Mouse (Mus musculus) urinary bladder, postnatal 25 days (tissue): Measurements from ENCODE around the gene Zscan26.
"Not testable (repeated sequence)": the region's sequence is repeated elsewhere in the genome, so short reads cannot be mapped to it uniquely, and the experiment has no call there.

Source experiments
- DNase-seq: peaks from one replicate; pipeline ENCODE4 v3.0.0; 2022; ENCODE audit warnings: low spot score

Zscan26 gene

DNA sequence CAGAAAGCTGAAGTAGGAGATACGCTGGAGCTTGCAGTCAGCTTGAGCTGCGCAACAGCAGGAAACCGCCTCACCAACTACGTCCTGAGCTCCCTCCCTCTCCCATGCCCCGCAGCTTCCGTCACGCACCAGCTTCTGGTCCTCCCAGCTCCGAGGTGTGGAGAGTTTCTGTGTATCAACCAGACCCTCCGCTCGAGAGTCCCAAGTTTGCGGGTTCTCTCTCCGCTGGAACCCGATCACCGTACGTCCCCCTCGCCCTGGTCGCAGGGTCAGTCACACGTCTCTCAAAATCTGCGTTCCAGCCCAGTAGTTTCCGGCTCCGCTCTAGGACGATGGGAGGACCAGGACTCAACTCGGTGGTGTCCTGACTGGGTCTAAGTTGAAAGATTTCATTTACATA lies at the start of gene Zscan26:
TSS of gene Zscan26 (minus strand) at position 282 of the 400 bp plus-strand sequence.
- DNase-seq = peak; percentile 78

DNA sequence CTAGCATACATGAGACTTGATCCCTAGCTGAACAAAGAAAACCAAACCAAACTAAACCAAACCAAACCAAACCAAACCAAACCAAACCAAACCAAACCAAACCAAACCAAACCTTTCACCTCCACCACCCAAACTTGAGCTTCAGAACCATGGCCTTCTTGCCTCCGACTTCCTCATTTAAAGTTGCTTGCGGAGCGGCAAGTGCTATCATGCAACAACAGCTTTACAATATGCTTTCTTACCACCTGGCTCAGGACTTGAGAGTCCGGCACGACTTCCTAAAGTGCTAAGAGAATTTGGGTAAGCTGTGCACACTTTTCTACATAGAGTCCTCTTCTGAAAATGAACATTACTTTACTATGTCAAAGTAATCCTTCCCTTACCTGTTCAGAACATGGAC lies 48.8 kb upstream of the Zscan26 start:
- no peak for DNase-seq

DNA sequence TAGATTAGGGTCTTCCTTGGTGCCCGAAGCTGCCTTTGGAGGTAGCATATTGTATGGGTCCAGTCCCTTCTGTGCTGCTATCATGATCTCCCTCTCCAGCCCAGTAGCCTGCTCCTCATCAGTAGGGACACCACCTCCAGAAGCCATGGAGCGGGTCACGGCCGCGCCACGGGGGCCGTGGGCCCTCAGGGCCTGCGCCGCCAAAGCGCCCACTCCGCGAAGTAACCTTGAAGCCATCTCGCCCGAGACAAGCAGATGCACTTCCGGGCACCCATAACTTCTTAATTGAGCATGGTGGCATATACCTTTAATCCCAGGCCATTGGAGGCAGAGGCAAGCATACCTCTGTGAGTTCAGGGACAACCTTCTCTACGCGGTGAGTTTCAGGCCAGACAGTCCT lies 47.7 kb upstream of the Zscan26 start, which contains the start of gene Gm11273:
TSS of gene Gm11273 (minus strand) at position 237 of the 400 bp plus-strand sequence.
- not testable (repeated sequence) for DNase-seq

DNA sequence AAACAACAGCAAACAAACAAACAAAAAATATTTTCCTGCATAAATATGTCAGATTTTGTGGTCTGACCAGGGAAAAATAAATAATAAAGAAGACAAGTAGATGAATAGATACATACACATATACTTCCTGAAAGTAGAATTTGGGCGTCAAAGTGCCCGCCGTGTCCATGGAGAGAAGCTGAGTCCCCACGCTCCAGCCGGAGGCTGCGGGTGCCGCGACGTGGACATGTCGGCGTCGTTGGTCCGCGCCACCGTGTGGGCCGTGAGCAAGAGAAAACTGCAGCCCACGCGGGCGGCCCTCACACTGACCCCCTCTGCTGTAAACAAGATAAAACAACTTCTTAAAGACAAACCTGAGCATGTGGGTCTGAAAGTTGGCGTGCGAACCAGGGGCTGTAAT lies 41.5 kb upstream of the Zscan26 start, which contains the start of gene AK157302:
TSS of gene AK157302 (plus strand) at position 144 of the 400 bp plus-strand sequence.
- no peak for DNase-seq

DNA sequence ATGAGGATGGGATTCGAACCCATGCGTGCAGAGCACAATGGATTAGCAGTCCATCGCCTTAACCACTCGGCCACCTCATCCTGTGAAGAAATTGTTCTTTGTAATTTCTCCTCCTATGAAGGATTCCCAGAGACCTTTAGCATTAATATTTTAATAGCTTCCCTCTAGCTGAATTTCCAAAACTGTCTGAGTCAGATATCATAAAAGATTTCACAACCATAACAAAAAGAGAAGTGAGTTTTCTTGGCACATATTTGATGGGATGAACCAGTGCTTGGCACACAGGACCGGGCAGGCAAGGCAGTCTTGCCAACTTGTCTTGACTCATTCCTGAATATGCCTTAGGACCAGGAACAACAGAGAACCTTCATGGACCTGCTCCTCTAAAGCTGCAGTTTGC lies 39.3 kb upstream of the Zscan26 start:
- no peak for DNase-seq

DNA sequence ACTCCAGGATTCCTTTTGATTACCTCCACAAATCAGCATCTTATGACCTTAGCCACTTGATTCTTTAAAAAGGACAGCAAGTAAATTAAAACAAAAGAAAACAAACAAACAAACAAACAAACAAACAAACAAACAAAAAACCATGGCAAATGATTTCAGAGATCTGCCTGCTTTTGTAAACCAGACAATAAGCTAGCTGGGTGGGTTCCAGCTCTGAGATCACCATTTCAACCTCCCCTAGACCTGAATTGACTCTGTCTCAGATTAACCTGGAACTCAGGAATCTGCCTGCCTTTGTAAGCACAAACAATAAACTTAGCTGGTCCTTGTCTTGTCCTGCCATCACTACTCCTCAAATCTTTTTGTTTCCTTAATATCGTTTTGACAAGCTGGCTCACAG lies 33.4 kb upstream of the Zscan26 start:
- DNase-seq = no peak

DNA sequence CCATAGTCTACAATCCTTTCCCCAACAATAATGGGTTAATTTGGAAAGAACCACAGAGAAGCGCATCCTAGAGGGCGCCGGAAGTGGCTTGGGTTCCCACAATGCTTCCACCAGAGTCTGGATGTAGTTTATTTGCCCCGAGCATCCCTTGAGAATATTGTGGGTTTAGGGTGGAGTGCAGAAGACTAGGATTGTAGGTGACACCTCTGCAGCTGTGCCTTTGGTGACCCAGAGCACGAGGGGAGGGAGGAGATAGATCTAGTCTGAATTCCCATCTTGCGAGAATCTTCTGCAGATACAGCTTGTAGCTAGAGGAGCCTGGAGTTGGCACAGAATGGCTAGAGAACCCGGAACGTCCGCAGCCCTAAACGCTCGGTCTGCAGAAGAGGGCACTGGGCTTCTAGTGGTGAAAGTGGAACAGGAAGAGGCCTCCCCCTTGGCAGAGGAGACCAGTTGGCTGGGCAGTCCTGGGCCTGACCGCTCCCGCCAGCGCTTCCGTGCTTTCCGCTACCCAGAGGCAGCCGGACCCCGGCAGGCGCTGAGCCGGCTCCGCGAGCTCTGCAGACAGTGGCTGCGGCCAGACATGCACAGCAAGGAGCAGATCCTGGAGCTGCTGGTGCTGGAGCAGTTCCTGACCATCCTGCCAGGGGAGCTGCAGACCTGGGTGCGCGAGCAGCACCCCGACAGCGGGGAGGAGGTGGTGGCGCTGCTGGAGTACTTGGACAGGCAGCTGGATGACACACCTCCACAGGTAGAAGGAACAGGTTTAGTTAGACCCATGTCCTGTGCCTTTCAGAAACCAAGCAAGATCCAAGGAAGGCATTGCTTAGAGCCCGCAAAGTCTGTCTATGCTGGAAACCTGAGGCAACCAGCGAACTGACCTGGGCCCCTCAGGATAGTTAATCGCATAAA lies 25.5 kb upstream of the Zscan26 start, which contains the start of the genes Zkscan4 and Gm10065:
TSS of gene Zkscan4 (plus strand) at position 149 of the 912 bp plus-strand sequence.
TSS of gene Gm10065 (minus strand) at position 683 of the 912 bp plus-strand sequence.
- DNase-seq = peak; percentile 55

DNA sequence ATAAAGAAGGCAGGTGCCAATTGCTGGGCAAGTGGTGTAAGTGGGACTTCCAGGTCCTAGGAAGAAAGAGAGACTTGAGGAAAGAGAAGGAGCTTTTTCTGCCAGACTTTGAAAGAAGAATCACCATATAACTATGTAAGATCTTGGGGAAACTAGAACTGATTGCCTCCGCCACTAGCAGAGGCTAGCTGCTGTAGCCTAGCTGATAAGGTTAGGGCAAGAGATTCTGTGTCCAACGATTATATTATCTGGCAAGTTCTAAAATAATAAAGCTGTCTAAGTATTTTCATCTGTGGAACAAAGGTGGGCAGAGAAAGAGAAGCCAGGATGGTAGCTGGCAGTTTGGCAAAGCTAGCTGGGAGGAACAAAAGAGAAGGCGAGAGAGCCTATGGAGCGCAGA lies 18.9 kb upstream of the Zscan26 start:
- no peak for DNase-seq

DNA sequence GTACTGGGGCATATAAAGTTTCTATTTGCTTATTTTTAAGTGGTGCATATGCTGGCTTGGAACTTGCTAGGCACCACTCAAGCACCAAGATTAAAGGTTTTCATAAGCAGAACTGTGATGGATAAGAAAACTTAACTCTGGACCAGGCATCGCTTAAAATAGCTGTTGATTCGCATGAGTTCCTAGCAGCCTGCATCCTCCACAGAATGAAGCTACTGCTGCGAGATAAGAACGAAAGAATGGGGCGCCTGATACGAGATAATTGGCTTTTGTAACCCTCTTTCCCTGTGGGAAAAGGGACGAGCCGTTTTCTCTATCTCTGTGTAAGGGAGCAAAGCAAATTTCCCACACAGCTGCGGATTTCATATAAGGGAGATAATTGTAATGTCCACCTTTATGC lies 15.6 kb upstream of the Zscan26 start:
- DNase-seq = no peak

DNA sequence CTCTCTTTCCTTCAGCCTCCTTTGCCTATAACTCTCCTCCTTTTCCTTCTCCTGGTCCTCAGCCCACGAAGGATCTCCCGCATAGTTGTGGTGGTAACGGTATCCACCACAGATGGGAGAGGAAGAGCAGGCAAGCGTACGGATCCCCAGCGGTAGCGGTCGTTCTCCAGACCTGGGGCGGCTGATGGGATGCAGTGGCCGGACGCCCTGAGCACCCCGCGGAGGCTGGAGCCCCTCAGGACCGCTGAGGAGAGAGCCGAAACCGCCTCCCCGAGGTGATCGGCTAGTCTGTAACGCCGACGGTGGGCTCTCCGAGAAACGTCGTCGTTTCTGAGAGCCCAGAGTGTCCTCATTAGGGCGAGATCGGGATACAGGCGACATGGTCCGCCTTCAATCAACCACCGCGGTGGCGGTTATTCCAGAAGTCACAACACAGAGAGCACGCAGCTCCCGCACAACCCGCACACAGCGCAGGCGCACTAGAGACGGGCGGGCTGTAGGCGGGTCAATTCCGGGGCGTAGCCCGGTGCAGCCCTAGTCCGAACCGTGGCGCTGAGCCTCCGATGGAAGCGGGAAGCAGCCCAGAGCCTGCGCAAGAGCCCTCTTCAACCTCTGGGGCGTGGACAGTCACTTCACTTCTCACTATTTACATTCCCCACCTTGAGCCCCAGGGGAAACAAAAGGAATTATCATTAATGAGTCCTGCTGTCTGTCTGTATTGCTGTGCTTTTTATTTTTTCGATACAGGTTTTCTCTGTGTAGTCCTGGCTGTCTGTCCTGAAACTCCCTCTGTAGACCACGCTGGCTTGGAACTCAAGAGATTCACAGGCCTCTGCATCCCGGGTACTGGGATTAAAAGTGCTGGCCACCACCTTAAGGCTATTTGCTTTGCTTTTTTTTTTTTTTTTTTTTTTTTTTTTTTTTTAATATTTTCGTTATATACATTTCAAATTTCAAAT lies 14.8 kb upstream of the Zscan26 start, which contains the start of gene Nkapl:
TSS of gene Nkapl (minus strand) at position 449 of the 959 bp plus-strand sequence.
- DNase-seq = peak; percentile 78

DNA sequence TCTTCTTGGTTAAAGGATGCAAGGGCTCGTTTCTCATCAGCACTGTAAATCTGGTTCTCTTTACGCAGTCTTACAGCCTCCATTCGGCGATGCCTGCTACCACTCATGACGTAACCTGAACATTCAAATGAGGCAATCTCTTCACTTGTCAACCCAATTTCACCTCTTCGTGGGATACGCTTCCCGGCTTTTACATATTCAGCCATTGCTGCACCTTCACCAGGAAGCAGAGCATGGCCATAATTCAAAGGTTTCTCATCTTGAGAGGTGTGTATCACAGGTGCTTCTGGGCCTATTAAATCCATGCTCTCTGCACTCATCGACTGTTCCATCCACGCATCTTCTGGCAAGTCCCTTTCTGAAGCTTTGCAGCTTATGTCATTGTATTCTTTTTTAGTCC lies 13.8 kb upstream of the Zscan26 start:
- DNase-seq = no peak

DNA sequence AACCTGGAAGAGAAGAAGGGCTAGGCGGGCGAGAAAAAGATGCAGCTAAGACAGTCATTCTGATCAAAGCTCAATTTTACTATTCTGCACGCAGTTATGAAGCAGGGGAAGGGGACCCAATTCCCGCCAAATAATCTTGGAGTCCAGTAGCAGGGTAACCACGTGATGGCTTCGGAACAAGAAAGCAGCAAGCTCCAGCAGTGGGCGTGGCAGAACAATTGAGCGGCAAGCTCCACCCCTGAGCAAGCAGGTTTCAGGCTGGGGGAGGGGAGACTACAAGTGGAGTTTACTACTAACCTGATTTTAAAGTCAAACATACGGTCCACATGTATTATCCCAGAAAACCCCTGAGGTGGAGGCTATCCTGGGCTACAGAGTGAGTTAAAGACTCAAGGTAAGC lies 9.0 kb upstream of the Zscan26 start:
- DNase-seq = not testable (repeated sequence)

DNA sequence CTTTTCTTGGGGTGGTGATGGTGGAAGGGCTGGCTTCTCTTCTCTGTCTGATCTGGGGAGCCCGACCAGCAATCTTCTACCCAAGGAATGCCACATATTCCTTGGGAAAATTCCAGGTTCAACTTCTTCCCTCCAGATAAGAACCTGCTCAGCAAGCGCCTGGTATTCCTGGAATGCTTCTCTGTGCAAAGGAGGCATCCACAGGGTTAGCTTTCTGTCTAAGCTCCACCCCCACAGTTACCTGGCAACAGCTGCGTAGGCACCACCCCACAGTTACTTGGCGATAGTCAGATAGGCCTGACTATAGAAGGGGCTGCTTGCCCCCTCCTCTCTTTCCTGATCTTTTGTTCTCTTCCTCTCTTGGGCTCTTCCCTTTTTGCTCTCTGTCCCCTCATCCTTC lies 2.8 kb upstream of the Zscan26 start:
- no peak for DNase-seq

DNA sequence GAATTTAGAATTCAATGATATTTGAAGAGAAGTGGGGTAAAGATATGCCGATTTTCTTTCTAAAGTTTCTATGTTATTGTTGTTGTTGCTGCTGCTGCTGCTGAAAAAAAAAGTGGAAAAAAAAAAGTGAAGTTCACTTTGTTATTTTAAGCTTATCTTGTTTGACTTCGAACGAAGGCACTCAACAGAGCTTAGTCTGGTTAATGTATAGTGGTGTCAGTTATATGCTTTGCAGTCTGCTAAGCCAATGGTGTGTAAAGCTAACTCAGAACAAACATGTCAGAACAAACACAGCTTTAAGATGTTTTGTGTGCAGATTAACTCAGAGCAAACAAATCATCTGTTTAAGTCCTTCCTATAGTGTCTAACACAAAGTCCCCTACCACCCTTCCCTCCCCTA lies 603 bp upstream of the Zscan26 start:
- DNase-seq = no peak

DNA sequence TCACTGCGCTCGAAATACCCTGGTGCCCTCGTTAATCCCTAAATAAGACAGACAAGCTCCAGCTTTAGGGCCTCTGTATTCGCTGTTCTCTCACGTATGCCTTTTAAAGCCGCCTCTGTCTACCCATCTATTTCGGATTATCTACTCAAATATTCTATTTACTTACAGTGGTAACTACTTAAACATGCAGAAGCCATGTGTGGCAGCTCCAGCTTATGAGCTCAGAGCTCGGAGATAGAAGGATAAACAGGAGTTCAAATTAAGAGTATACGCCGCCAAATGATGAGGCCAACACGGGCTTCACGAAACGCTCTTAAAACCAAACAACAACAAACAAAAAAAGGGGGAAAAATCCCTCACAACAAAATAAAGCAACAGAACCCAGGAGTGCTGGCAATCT lies 488 bp downstream of the Zscan26 start:
- no peak for DNase-seq

DNA sequence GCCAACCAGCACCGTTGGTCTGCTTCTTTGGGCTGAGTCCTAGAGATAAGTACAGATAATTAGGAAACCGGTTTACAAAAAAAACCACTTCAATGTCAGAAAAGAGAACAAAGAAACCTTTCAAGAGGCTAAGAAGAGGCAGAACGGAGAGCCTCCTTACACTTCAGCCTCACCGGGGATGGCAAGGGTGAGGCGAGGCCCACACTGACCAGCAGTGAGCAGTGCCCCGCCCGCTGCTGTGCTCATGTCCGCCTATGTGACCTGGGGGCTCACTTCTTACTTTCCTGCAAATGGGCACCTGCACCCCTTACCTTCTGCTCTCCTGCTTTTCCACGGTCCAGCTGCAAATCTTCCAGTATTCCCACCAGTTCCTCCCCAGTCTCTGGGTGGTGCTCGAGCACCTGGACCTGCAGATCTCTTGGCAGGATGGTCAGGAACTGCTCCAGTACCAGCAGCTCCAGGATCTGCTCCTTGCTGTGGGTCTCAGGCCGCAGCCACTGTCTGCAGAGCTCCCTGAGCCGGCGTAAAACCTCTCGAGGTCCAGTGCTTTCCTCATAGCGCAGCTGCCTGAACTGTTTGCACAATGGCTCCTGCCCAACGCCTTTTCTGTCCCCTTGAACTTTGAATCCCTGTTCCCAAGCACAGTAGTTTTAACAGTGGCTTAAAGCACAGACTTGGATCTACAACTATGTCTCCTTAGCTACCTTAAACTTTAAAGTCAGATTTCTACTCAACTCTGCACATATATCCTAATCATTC lies 5.5 kb downstream of the Zscan26 start:
- no peak for DNase-seq

DNA sequence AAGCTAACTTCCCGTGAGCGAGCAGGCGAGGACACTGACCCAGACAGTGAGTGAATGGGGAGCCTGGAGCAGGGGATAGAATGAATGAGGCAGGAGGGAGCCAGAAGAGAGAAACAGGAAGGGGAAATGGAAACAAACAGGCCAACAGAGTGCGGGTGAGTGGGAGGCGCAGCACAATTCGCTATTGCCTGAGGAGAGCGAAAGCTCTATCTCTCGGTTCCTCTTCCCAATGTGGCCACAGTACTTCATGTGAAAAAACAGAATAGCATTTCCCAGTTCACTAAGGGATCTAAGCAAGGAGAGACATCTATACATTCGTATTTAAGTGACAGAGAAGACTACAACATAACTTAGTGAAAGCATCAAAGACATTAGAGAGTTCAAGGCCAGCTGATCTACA lies 6.7 kb downstream of the Zscan26 start:
- DNase-seq = no peak

DNA sequence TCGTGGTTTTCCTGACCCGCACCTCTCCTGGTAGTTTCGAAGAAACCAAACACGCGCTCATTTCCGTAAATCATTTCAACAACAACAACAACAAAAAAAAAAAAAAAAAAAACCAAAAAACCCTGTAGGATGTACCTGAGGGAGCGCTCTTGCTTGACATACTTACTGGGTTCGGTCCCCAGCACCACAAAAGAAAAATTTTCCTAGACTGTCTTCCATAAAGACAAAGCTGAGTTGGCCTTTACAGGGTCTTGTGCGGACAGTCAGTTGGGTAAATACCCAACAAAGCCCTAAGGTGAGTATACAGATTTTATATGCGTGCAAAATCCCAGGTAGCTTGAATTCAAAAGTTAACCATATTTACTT lies 12.3 kb downstream of the Zscan26 start:
- no peak for DNase-seq

DNA sequence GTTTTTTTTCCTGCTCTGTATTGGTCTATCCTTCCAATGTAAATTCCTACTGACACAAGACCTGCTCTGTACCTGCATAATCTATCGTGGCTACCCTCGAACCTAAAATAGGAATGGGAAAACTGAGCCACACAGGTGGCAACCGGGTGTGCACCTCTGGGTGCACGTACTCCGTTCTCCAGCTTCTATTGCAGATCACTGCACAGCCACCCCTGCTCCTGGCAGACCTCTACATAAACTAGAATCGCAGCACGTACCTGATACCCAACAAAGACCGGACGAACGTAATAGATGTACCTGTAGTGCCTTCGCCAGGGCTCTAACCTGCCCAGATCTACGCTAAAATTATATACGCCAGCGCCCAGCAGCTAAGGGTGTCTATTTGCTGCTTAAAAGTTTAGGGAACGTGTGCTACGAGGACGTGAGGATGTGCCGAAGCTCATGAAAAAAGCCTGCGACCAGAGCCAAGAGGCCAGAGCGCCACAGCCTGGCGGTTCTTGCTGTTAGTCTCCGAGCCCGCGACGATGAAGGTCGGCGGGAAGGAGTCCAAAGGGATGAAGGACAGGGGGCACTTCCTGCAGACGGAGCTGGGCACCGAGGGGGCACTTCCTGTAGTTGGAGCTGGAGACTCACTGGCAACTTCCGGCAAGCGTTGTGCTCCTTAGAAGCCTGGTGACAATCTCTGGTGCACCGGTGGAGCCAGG lies 12.9 kb downstream of the Zscan26 start, which contains the start of gene Pgbd1:
TSS of gene Pgbd1 (minus strand) at position 556 of the 704 bp plus-strand sequence.
- peak; percentile 49 for DNase-seq

DNA sequence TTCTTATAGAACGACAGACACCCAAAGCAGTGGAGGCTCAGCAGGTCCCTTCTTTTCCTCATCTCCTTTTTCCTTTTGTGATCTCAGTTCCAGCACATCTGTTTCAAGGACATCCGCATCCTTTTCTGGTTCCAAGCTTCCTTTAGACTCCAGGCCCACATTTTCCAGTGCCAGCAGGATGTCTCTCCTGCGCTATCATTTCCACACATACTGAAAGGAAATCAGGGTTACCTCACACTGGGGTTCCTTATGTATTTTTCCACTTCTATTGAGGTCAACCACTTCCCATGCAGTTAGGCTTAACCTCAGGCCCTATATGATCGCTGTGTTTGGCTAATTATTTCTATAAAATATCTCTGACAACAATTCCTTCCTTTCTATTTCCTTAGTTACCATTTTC lies 18.1 kb downstream of the Zscan26 start:
- no peak for DNase-seq

DNA sequence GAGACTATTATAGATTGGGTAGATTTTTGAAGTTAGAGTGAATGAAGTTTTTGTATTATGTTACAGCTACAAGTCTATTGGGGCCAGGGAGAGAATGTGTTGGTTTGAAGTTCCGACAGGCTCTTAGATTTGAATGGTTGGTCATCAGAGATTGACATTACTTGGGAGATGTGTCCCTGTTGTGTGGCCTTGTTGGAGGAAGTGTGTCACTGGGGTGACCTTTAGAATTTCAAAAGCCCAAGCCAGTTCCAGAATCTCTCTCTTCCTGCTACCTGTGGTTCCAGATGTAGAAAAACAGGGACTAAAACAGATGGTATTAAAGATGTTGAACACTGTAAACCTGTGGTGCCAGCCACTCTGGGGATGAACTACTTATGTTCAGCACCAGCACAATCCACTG lies 25.9 kb downstream of the Zscan26 start:
- no peak for DNase-seq
